Mouse (Mus musculus): Measurements from ENCODE around the gene Lrp1. TPM values are rescaled to one million over a fixed set of nuclear protein-coding genes. Genes with fewer than 3 reads are reported as not detected.

Lrp1 gene
- total RNA-seq, 2 experiments from 2014 or later, result 9.7 to 11.9 TPM

DNA sequence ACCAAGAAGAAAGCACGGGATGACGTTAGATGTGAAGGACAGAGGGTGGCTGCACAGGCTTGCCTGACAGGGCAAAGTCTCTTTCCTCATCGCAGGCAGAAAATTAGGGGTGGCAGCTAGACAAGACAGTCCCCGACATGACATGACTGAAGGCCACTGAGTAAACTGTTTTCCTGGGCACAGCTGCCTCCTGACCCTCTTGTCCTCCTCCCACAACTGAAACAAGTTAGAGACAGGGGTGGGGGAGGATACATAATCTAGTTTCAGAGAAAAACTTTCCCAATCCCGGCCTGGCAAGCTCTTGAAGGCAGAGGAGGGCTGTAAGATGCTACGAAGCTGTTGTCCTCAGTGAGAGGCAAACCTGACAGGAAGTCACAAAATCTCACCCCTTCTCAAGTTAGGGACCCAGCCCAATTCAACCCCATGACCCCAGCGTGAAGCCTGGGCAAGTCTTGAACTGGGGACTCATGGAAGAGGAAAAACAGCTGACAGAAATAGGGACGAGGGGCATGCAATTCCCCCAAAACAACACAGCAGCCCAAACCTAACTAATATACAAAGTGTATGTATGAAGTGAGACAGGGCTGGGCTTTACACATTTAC, 1.7 kb downstream of the Lrp1 start:
- ATAC-seq (replicated peaks; ENCODE audit: low FRiP score, poor library complexity, severe bottlenecking), result no peak

DNA sequence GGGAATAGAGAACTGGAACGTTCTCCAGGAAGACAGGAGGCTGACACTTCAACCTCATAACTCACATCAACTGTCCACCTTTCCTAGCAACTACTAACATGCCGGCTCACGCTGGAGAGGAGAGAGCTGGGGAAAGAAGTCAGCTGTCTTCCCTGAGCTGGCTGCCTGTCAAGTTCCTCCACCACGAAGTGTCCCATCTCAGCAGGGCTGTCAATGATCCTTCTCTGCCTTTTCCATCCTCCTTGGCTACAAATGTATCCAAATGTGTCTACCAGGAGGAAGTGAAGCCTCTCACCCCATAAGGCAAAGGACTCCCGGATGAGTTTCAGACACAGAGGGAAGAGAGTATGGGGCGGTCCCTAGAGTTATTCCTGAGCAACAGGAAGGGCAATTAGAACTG, 2.8 kb downstream of the Lrp1 start:
- no peak for ATAC-seq (replicated peaks; ENCODE audit: low FRiP score, poor library complexity, severe bottlenecking)

DNA sequence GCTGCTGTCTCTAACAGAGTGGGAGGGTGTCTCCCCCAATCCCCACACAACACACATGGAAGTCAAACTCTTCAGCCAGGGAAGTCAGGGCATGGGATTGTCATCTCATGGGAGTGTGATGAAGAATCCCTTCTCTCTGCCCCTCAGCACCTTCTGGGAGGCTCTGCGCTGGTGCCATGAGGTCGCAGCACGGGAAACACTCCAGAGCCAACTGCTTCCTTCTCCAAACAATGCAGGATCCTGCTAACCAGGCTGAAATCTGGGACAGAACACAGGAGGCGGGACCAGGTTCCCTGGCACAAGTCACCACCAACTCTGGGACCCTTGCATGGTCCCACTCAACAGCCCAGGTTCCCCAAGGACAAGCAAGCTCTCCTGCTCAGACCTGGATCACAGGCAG, 3.7 kb downstream of the Lrp1 start:
- no peak for ATAC-seq (replicated peaks; ENCODE audit: low FRiP score, poor library complexity, severe bottlenecking)

GRCm38 (mm10) chr10:127616261-127616679, 4.7 kb downstream of the Lrp1 start:
- ATAC-seq (replicated peaks; ENCODE audit: low FRiP score, poor library complexity, severe bottlenecking), result no peak

DNA sequence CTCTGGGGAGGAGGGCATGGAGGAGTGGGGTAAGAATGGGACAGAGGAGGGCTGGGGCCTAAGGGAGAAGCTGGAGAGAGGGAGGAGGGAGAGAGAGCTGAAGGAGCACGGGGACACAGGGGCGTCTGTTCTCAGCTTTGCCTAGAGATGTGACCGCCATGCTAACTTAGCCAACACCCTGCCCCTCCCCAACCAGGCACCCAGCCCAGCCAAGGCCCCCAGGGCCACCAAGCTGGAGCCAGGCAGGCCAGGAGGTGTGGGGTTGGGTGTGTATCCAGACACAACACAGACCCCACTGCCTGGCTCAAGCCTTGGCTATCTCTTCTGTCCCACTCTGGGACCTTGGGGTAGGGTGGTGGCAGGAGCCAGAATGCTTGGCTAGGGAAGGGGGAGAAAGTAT, 5.4 kb downstream of the Lrp1 start:
- no peak for ATAC-seq (replicated peaks; ENCODE audit: low FRiP score, poor library complexity, severe bottlenecking)

DNA sequence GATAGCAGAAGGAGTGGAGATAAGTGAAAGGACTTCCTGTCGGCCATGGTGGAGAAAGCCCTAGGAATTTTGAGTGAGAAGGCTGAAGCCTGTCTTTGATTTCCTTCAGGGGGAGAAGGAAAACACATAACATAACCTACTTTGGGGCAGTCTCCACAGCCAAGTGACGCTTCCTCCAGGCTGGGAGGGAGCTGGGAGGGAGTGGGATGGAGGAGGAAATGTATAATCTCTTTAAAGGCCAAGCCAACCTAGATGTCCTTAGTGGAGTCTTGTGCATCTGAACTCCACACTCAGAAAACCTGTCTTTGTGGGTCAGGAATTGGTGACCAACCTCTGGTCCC, 5.9 kb downstream of the Lrp1 start:
- no peak for ATAC-seq (replicated peaks; ENCODE audit: low FRiP score, poor library complexity, severe bottlenecking)

- ATAC-seq (replicated peaks; ENCODE audit: low FRiP score, poor library complexity, severe bottlenecking), result no peak
Observed at GRCm38 (mm10) chr10:127614236-127615033, 6.5 kb downstream of the Lrp1 start.

DNA sequence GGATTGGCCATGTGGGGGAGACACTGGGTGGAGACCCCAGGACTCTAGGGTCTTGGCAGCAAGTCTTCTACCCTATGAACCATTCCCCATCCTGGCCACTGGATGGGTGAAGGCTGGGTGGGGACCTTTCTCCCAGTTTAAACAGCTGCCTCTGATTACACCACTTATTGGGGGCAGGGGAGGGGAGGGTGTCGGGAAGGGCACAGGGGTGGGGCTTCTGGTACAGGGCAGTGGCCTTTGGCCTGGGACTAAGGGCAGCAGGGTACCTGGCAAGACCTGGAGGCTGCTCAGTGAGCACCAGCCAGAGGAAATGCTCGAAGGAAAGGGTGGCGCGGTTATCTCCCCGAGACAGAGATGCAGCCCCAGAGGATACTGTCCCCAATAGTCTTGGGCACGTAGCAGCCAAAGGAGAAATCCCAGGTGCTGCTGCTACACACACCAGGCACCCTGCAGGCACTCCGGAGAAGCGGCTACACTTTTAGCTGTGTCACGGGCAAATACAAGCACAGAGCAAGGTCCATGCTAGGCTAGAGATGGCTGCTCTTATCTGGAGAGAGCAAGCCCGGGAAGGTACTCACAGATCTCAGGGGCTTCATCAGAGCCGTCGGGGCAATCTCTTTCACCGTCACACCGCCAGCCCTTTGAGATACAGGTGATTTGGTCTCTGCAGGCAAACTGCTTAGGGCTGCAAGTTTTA, 8.7 kb downstream of the Lrp1 start:
- ATAC-seq (replicated peaks; ENCODE audit: low FRiP score, poor library complexity, severe bottlenecking), result no peak

DNA sequence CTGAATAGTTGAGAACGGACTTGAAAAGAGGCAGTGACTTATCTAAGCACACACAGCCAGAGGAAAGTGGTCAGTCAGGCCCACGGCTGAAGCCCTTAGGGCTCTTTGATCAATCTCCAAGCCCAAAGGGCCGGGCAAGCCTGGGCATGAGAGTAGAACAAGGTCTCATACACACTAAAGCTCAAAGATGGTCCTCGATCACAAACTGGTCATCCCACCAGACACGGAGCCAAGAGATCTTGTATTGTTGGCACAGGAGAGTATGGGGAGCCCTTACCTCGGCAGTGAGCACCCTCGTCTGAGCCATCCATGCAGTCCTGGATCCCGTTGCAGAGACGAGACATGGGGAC, 10.9 kb downstream of the Lrp1 start:
- ATAC-seq (replicated peaks; ENCODE audit: low FRiP score, poor library complexity, severe bottlenecking), result no peak

DNA sequence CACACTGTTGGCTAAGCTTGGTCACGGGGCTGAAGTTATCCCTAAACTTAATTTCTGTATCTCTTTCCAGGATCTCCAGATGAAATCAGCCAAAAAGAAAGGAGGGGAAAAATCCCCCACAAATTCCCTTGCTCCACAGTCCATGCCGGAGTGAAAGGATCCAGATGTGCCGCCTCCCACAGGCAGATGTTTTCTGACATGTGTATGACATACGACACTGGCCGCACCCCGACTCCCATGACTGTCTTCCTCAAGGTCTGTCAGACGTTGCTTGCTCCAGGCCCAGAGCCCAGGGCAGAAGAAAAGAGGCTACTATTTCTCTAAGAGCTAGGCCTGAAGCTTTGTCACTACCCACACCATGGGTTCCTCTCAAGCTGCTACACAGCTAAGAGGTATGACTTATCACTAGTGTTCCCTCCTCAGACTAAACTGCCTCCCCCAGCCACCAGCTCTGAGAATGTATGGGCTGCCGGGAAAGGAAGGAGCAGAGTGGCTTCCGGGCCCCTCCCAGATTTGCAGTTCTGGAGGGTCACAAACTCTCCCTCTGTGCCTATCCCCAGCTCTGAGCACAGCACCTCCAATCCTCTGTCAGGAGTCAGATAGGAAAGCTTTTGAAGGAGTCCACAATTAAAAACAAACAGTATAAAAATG, 11.4 kb downstream of the Lrp1 start:
- ATAC-seq (replicated peaks; ENCODE audit: low FRiP score, poor library complexity, severe bottlenecking), result no peak

DNA sequence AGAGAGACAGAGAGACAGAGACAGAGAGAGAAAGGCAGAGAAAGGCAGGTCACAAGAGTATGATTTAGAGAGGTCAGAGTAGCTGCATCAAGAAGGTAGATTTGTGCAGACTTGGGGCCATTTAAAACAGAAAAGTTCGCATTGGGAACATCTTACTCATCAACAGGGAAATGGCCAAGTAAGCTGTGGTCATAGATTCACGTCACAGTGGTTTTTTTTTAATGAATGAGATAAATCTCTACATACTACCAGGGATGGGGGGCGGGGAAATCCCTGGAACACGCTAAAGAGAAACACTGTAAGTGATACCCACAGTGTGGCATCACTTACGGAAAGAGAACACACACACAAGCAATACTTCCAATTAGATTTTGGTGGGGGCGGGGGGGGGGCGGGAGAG, 13.9 kb downstream of the Lrp1 start:
- no peak for ATAC-seq (replicated peaks; ENCODE audit: low FRiP score, poor library complexity, severe bottlenecking)

DNA sequence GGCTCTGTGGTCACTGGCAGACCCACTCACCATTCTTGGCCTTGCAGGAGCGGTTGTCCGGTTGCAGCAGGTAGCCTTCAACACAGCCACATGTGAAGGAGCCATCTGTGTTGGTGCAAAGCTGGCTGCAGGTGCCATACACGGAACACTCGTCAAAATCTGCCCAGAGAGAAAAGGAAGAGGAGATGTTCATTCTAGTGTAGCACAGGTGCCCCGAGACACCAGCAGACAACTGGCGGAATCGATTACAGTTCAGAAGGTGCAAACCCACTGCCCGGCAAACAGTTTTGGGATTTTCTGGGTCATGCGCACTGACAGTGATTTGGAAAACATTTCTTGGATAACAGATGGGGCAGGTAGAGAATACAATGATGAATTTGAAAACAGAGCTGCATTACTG, 15.2 kb downstream of the Lrp1 start:
- no peak for ATAC-seq (replicated peaks; ENCODE audit: low FRiP score, poor library complexity, severe bottlenecking)

DNA sequence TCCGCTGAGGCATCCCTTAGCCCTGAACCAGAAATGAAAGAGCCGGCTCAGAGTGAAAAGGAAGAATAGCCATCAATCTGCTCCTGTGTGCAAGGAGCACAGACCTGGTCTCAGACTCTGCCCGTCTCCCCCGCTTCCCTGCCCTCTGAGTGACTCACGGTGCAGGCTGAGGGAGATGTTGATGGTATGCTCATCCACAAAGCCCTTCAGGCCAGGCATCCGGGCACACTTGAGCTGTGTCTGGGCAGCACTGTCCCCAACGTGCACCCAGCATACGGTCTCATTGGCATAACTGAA, 15.7 kb downstream of the Lrp1 start:
- no peak for ATAC-seq (replicated peaks; ENCODE audit: low FRiP score, poor library complexity, severe bottlenecking)

DNA sequence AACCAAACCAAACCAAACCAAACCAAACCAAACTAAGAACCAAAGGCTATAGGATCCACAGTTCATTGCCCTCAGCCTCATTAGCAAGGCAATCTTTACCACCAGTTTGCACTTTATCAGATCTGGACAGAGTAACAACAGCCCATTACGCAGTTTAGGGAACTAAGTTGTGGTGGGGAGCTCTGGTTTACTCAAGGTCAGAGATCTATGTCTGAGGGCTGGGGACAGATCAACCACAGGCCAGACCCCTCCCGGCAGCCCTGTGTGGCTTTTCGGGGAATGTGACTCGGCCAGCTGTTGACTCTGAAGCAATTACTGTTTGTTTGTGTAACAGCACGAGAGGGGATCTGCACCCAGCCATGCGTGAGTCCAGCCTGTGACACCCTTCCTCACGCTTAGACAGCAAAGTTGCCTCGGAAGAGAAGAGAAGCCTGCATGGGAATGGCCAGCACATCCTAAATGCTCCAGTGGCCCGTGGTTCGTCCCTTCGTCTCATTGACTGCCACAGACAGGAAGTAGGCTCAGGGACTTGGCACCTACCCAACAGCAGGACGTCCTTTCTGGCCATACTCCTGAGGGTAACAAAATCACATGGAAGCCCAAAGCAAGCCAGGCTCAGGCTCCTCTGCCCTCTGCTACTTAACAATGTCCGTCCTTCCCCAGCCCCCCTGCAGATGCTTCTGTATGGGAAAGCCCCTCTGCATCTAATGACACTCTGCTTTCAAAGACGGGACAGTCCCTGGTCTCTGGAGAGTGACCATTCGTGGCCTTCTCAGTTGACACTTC, 16.3 kb downstream of the Lrp1 start:
- no peak for ATAC-seq (replicated peaks; ENCODE audit: low FRiP score, poor library complexity, severe bottlenecking)

- no peak for ATAC-seq (replicated peaks; ENCODE audit: low FRiP score, poor library complexity, severe bottlenecking)
Observed at GRCm38 (mm10) chr10:127603437-127604371, 17.2 kb downstream of the Lrp1 start.

- no peak for ATAC-seq (replicated peaks; ENCODE audit: low FRiP score, poor library complexity, severe bottlenecking)
Observed at GRCm38 (mm10) chr10:127602194-127602593, 18.8 kb downstream of the Lrp1 start.

DNA sequence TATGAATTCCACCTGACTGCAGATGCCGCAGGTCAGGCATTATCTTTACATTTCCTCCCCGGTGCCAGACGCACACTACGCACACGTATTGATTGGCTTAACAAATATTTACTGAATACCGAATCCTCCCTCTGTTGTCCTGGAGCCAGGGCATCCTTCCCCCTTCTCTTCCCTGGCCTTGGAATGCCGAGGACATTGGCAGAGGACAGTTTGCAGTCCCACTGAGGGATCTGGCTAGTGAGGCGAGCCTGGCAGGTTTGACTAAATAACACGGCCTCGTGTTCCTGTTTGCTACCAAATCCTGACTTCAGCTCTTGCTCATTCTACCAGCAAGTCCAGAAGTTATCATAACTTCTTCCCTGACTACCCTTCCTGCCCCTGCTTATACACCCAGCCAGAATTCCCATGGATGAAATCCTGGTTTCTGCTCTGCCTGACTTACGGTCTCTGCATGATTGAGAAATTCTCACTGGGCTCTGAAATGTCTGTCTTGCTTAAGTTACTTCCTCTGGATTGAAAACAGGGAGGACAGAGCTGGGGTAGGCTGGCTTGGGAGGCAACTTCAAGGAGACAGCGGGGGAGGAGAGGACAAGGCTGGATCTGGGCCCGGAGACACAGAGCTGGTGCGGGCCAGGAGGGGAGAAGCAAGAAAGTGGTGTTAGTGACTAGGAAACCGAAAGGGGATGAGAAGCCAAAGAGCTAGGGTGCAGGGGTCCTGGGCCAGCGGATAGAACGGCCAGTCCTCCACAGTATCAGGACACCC, 21.0 kb downstream of the Lrp1 start:
- ATAC-seq (replicated peaks; ENCODE audit: low FRiP score, poor library complexity, severe bottlenecking), result no peak

DNA sequence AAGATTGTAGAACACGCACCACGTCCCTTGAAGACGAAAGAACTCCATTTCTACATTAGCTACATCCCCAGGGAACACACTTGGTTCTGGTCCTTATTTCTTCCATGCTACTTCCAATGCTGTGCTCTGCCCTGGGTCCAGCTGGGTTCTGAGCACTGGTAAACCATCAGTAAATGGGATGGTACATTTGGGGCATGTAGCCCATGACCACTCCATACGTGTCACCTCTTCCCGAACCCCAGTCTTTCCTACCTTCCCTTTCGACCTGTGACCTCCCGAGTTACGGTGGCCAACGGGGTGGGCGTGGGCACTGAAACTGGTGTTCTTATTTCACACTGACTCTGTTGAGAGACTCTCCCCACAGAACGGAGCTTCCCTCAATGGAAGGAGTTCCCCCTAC, 21.7 kb downstream of the Lrp1 start:
- ATAC-seq (replicated peaks; ENCODE audit: low FRiP score, poor library complexity, severe bottlenecking), result no peak

GRCm38 (mm10) chr10:127598607-127599006, 22.3 kb downstream of the Lrp1 start:
- ATAC-seq (replicated peaks; ENCODE audit: low FRiP score, poor library complexity, severe bottlenecking), result no peak

Data from erythroblast, adult 5-6 weeks (primary cell).